Mouse (Mus musculus) lung, embryonic 16.5 days (tissue): ENCODE results near the gene Anp32b. TPM values are rescaled to one million over a fixed set of nuclear protein-coding genes. Genes with fewer than 3 reads are reported as not detected.

Experiments used
- ATAC-seq: fragments of 200-750 bp; cut with Nextera tagmentation; 2 replicates; pipeline ENCODE4 v1.8.0; 2017; ENCODE audit warnings: low read depth, mild to moderate bottlenecking, moderate library complexity
- H3K27ac ChIP-seq: fragments of 300-500 bp; sonication (generic); 2 replicates; pipeline ENCODE4 v1.5.1; 2014; ENCODE audit warnings: mild to moderate bottlenecking, control low read depth, low read length
- H3K27me3 ChIP-seq: fragments of 300-500 bp; sonication (generic); 2 replicates; pipeline ENCODE4 v1.6.1; 2014; ENCODE audit warnings: low read depth, low read length, mixed read lengths; ENCODE audit not compliant: control insufficient read depth, insufficient read depth
- H3K36me3 ChIP-seq: fragments of 300-500 bp; sonication (generic); 2 replicates; pipeline ENCODE4 v1.6.1; 2014; ENCODE audit warnings: low read length; ENCODE audit not compliant: control insufficient read depth, insufficient read depth
- H3K4me1 ChIP-seq: fragments of 300-500 bp; sonication (generic); replicated peaks from 2 replicates; pipeline ENCODE4 v1.6.1; 2014; ENCODE audit warnings: low read length, mixed read lengths; ENCODE audit not compliant: control insufficient read depth, insufficient read depth
- H3K4me2 ChIP-seq: fragments of 300-500 bp; sonication (generic); 2 replicates; pipeline ENCODE4 v1.6.1; 2014; ENCODE audit warnings: low read depth, low read length, control low read depth
- H3K4me3 ChIP-seq: fragments of 300-500 bp; sonication (generic); 2 replicates; pipeline ENCODE4 v1.5.1; 2014; ENCODE audit warnings: mild to moderate bottlenecking, low read length, control low read depth
- H3K9ac ChIP-seq: fragments of 300-500 bp; sonication (generic); 2 replicates; pipeline ENCODE4 v1.6.1; 2014; ENCODE audit warnings: low read length, control low read depth
- H3K9me3 ChIP-seq: fragments of 300-500 bp; sonication (generic); 2 replicates; pipeline ENCODE4 v1.6.1; 2016; ENCODE audit warnings: low read length; ENCODE audit not compliant: control insufficient read depth
- WGBS: fragments of 180-500 bp; shearing (Covaris S2); extraction: QIAGEN DNeasy Blood & Tissue Kit; methylation state at CpG from one replicate; pipeline ENCODE4 v1.1.7; 2014; 5-methylcytosine and 5-hydroxymethylcytosine counted together
- polyA plus RNA-seq: library from polyadenylated mRNA; unstranded; fragments of >200 nt; fragmentation: Nextera tagmentation; extraction: Ambion mirVana; gene quantifications from 2 replicates; pipeline ENCODE4 v1.2.1, GENCODE M21; 2015

Gene Anp32b
- 213 and 244 TPM in 2 replicates for polyA plus RNA-seq

GRCm38 (mm10) chr4:46450519-46451131, at the start of gene Anp32b:
TSS of gene Anp32b (plus strand) at chr4:46450902.
- WGBS: under 1% methylated on average over 55 of the region's 66 CpGs
- Histone ChIP-seq H3K4me1 (peaks cover 25% of the 10 kb centered on the region), H3K27me3 (no peaks in the 10 kb centered on the region), H3K36me3 (no peaks in the 10 kb centered on the region), H3K4me2 (peak within 1 kb of the TSS; percentile 91), H3K27ac (peak within 1 kb of the TSS; percentile 99), H3K9me3 (no peaks in the 10 kb centered on the region), H3K9ac (peak within 1 kb of the TSS; percentile 99), H3K4me3 (peak within 1 kb of the TSS; percentile 93)
- ATAC-seq: peak; percentile 96

GRCm38 (mm10) chr4:46404042-46404795, 46.5 kb upstream of the Anp32b start:
- H3K9ac ChIP-seq: no peak overlapping the region
- ATAC-seq: no peak
- H3K27ac ChIP-seq: no peak overlapping the region
- no peaks in the 10 kb centered on the region for H3K36me3 ChIP-seq
- H3K4me1 ChIP-seq: no peaks in the 10 kb centered on the region
- no peaks in the 10 kb centered on the region for H3K27me3 ChIP-seq
- 49% methylated on average over 6 of the region's 6 CpGs for WGBS
- no peak overlapping the region for H3K4me3 ChIP-seq
- no peak overlapping the region for H3K4me2 ChIP-seq
- 0 out of 2 replicates have a peak, but pooled peaks cover 3% of the 10 kb centered on the region for H3K9me3 ChIP-seq

- Histone ChIP-seq H3K4me3 (no peak overlapping the region), H3K4me2 (no peak overlapping the region), H3K9ac (no peak overlapping the region), H3K9me3 (no peaks in the 10 kb centered on the region), H3K4me1 (no peaks in the 10 kb centered on the region), H3K36me3 (no peaks in the 10 kb centered on the region), H3K27me3 (no peaks in the 10 kb centered on the region), H3K27ac (no peak overlapping the region)
- WGBS: 84% methylated on average over 8 of the region's 8 CpGs
- no peak for ATAC-seq
These were observed 43.6 kb upstream of the Anp32b start for GRCm38 (mm10) chr4:46406966-46407703.

GRCm38 (mm10) chr4:46410677-46411076, 40.0 kb upstream of the Anp32b start:
- H3K27ac ChIP-seq: no peak overlapping the region
- H3K9ac ChIP-seq: no peak overlapping the region
- no peaks in the 10 kb centered on the region for H3K4me1 ChIP-seq
- no peak overlapping the region for H3K4me2 ChIP-seq
- no peak overlapping the region for H3K4me3 ChIP-seq
- H3K27me3 ChIP-seq: no peaks in the 10 kb centered on the region
- H3K36me3 ChIP-seq: no peaks in the 10 kb centered on the region
- no peaks in the 10 kb centered on the region for H3K9me3 ChIP-seq
- ATAC-seq: no peak
- WGBS: 81% methylated on average over 5 of the region's 5 CpGs

- H3K4me2 ChIP-seq: no peak overlapping the region
- H3K27me3 ChIP-seq: no peaks in the 10 kb centered on the region
- H3K9ac ChIP-seq: no peak overlapping the region
- H3K4me3 ChIP-seq: no peak overlapping the region
- 64% methylated on average over 6 of the region's 6 CpGs for WGBS
- no peaks in the 10 kb centered on the region for H3K36me3 ChIP-seq
- H3K4me1 ChIP-seq: no peaks in the 10 kb centered on the region
- ATAC-seq: no peak
- no peak overlapping the region for H3K27ac ChIP-seq
- H3K9me3 ChIP-seq: no peaks in the 10 kb centered on the region
These were observed 39.2 kb upstream of the Anp32b start for GRCm38 (mm10) chr4:46411489-46411888.

- WGBS: 43% methylated on average over 1 of the region's 1 CpGs
- Histone ChIP-seq H3K9ac (no peak overlapping the region), H3K36me3 (no peaks in the 10 kb centered on the region), H3K4me2 (no peak overlapping the region), H3K27ac (no peak overlapping the region), H3K4me3 (no peak overlapping the region), H3K9me3 (no peaks in the 10 kb centered on the region), H3K4me1 (no peaks in the 10 kb centered on the region), H3K27me3 (no peaks in the 10 kb centered on the region)
- no peak for ATAC-seq
These were observed 38.6 kb upstream of the Anp32b start for GRCm38 (mm10) chr4:46412113-46412512.

- H3K4me3 ChIP-seq: no peak within 1 kb of the TSS
- 66% methylated on average over 7 of the region's 7 CpGs for WGBS
- H3K27me3 ChIP-seq: no peaks in the 10 kb centered on the region
- H3K9me3 ChIP-seq: no peaks in the 10 kb centered on the region
- no peaks in the 10 kb centered on the region for H3K4me1 ChIP-seq
- H3K9ac ChIP-seq: no peak within 1 kb of the TSS
- H3K4me2 ChIP-seq: no peak within 1 kb of the TSS
- H3K27ac ChIP-seq: no peak within 1 kb of the TSS
- no peak for ATAC-seq
- H3K36me3 ChIP-seq: no peaks in the 10 kb centered on the region
These were observed 37.3 kb upstream of the Anp32b start, which contains the start of gene Hemgn for GRCm38 (mm10) chr4:46413406-46413805. TSS of gene Hemgn (minus strand) at chr4:46413506.

GRCm38 (mm10) chr4:46417491-46417890, 33.2 kb upstream of the Anp32b start:
- 54% methylated on average over 3 of the region's 3 CpGs for WGBS
- H3K27ac ChIP-seq: no peak overlapping the region
- H3K9ac ChIP-seq: no peak overlapping the region
- no peak for ATAC-seq
- H3K4me1 ChIP-seq: no peaks in the 10 kb centered on the region
- H3K4me3 ChIP-seq: no peak overlapping the region
- no peaks in the 10 kb centered on the region for H3K27me3 ChIP-seq
- H3K9me3 ChIP-seq: no peaks in the 10 kb centered on the region
- no peaks in the 10 kb centered on the region for H3K36me3 ChIP-seq
- H3K4me2 ChIP-seq: no peak overlapping the region

- Histone ChIP-seq H3K9ac (no peak overlapping the region), H3K36me3 (no peaks in the 10 kb centered on the region), H3K4me1 (no peaks in the 10 kb centered on the region), H3K27me3 (no peaks in the 10 kb centered on the region), H3K9me3 (no peaks in the 10 kb centered on the region), H3K4me3 (no peak overlapping the region), H3K4me2 (no peak overlapping the region), H3K27ac (no peak overlapping the region)
- WGBS: 71% methylated on average over 9 of the region's 9 CpGs
- ATAC-seq: no peak
These were observed 31.9 kb upstream of the Anp32b start for GRCm38 (mm10) chr4:46418851-46419250.
